Mouse (Mus musculus): Measurements from ENCODE around the gene Metap2. TPM values are rescaled to one million over a fixed set of nuclear protein-coding genes. Genes with fewer than 3 reads are reported as not detected.

Gene Metap2
- polyA plus RNA-seq, 1 experiment, result 113 TPM

- Histone ChIP-seq H3K36me3 (ENCODE audit: control insufficient read depth, insufficient read depth, low read length) (no peaks in the 10 kb centered on the region), H3K4me3 (ENCODE audit: control insufficient read depth, low read depth, low read length) (no peak overlapping the region), H3K4me1 (ENCODE audit: control insufficient read depth, insufficient read depth, low read length) (peaks cover 2% of the 10 kb centered on the region; the same call in 1 of the 2 replicates), H3K27me3 (ENCODE audit: control insufficient read depth, insufficient read depth, low read length) (no peaks in the 10 kb centered on the region), H3K27ac (ENCODE audit: control insufficient read depth, insufficient read depth, low read depth, low read length) (no peak overlapping the region)
- TF ChIP-seq CTCF (IDR thresholded peaks at IDR 0.05; ENCODE audit: control insufficient read depth, insufficient read depth, insufficient replicate concordance, low read depth, low read length), result no peak
- TF ChIP-seq POLR2A (IDR thresholded peaks at IDR 0.05; ENCODE audit: control insufficient read depth, low read depth, low read length), result no peak
These were observed 37.1 kb upstream of the Metap2 start for GRCm38 (mm10) chr10:93933980-93934379.

GRCm38 (mm10) chr10:93932861-93933260 is 36.0 kb upstream of the Metap2 start:
- H3K4me3 ChIP-seq (ENCODE audit: control insufficient read depth, low read depth, low read length), result no peak overlapping the region
- no peaks in the 10 kb centered on the region for H3K36me3 ChIP-seq (ENCODE audit: control insufficient read depth, insufficient read depth, low read length)
- H3K27me3 ChIP-seq (ENCODE audit: control insufficient read depth, insufficient read depth, low read length), result no peaks in the 10 kb centered on the region
- H3K4me1 ChIP-seq (ENCODE audit: control insufficient read depth, insufficient read depth, low read length), result peaks cover 2% of the 10 kb centered on the region; the same call in 1 of the 2 replicates
- H3K27ac ChIP-seq (ENCODE audit: control insufficient read depth, insufficient read depth, low read depth, low read length), result no peak overlapping the region
- TF ChIP-seq CTCF (IDR thresholded peaks at IDR 0.05; ENCODE audit: control insufficient read depth, insufficient read depth, insufficient replicate concordance, low read depth, low read length) (no peak), POLR2A (IDR thresholded peaks at IDR 0.05; ENCODE audit: control insufficient read depth, low read depth, low read length) (no peak)

- Histone ChIP-seq H3K36me3 (ENCODE audit: control insufficient read depth, insufficient read depth, low read length) (no peaks in the 10 kb centered on the region), H3K27me3 (ENCODE audit: control insufficient read depth, insufficient read depth, low read length) (no peaks in the 10 kb centered on the region), H3K4me1 (ENCODE audit: control insufficient read depth, insufficient read depth, low read length) (peaks cover 2% of the 10 kb centered on the region; the same call in 1 of the 2 replicates), H3K4me3 (ENCODE audit: control insufficient read depth, low read depth, low read length) (no peak overlapping the region), H3K27ac (ENCODE audit: control insufficient read depth, insufficient read depth, low read depth, low read length) (no peak overlapping the region)
- TF ChIP-seq CTCF (IDR thresholded peaks at IDR 0.05; ENCODE audit: control insufficient read depth, insufficient read depth, insufficient replicate concordance, low read depth, low read length) (no peak), POLR2A (IDR thresholded peaks at IDR 0.05; ENCODE audit: control insufficient read depth, low read depth, low read length) (no peak)
These were observed 35.1 kb upstream of the Metap2 start for GRCm38 (mm10) chr10:93932020-93932419.

- H3K27ac ChIP-seq (ENCODE audit: control insufficient read depth, insufficient read depth, low read depth, low read length), result no peak overlapping the region
- TF ChIP-seq POLR2A (IDR thresholded peaks at IDR 0.05; ENCODE audit: control insufficient read depth, low read depth, low read length), result no peak
- TF ChIP-seq CTCF (IDR thresholded peaks at IDR 0.05; ENCODE audit: control insufficient read depth, insufficient read depth, insufficient replicate concordance, low read depth, low read length), result no peak
- no peaks in the 10 kb centered on the region for H3K36me3 ChIP-seq (ENCODE audit: control insufficient read depth, insufficient read depth, low read length)
- no peak overlapping the region for H3K4me3 ChIP-seq (ENCODE audit: control insufficient read depth, low read depth, low read length)
- H3K27me3 ChIP-seq (ENCODE audit: control insufficient read depth, insufficient read depth, low read length), result no peaks in the 10 kb centered on the region
- H3K4me1 ChIP-seq (ENCODE audit: control insufficient read depth, insufficient read depth, low read length), result peaks cover 2% of the 10 kb centered on the region; the same call in 1 of the 2 replicates
These were observed 34.5 kb upstream of the Metap2 start for GRCm38 (mm10) chr10:93931431-93931830.

GRCm38 (mm10) chr10:93930236-93930824 is 33.4 kb upstream of the Metap2 start:
- H3K4me1 ChIP-seq (ENCODE audit: control insufficient read depth, insufficient read depth, low read length), result peaks cover 2% of the 10 kb centered on the region; the same call in 1 of the 2 replicates
- H3K36me3 ChIP-seq (ENCODE audit: control insufficient read depth, insufficient read depth, low read length), result no peaks in the 10 kb centered on the region
- H3K27me3 ChIP-seq (ENCODE audit: control insufficient read depth, insufficient read depth, low read length), result no peaks in the 10 kb centered on the region
- TF ChIP-seq POLR2A (IDR thresholded peaks at IDR 0.05; ENCODE audit: control insufficient read depth, low read depth, low read length) (no peak), CTCF (IDR thresholded peaks at IDR 0.05; ENCODE audit: control insufficient read depth, insufficient read depth, insufficient replicate concordance, low read depth, low read length) (no peak)
- H3K4me3 ChIP-seq (ENCODE audit: control insufficient read depth, low read depth, low read length), result no peak overlapping the region
- H3K27ac ChIP-seq (ENCODE audit: control insufficient read depth, insufficient read depth, low read depth, low read length), result no peak overlapping the region

GRCm38 (mm10) chr10:93924666-93925065 is 27.8 kb upstream of the Metap2 start:
- Histone ChIP-seq H3K27ac (ENCODE audit: control insufficient read depth, insufficient read depth, low read depth, low read length) (no peak overlapping the region), H3K36me3 (ENCODE audit: control insufficient read depth, insufficient read depth, low read length) (no peaks in the 10 kb centered on the region), H3K4me3 (ENCODE audit: control insufficient read depth, low read depth, low read length) (no peak overlapping the region), H3K27me3 (ENCODE audit: control insufficient read depth, insufficient read depth, low read length) (no peaks in the 10 kb centered on the region), H3K4me1 (ENCODE audit: control insufficient read depth, insufficient read depth, low read length) (no peaks in the 10 kb centered on the region)
- TF ChIP-seq POLR2A (IDR thresholded peaks at IDR 0.05; ENCODE audit: control insufficient read depth, low read depth, low read length) (no peak), CTCF (IDR thresholded peaks at IDR 0.05; ENCODE audit: control insufficient read depth, insufficient read depth, insufficient replicate concordance, low read depth, low read length) (no peak)

GRCm38 (mm10) chr10:93921160-93921559 is 24.3 kb upstream of the Metap2 start:
- no peaks in the 10 kb centered on the region for H3K36me3 ChIP-seq (ENCODE audit: control insufficient read depth, insufficient read depth, low read length)
- H3K27ac ChIP-seq (ENCODE audit: control insufficient read depth, insufficient read depth, low read depth, low read length), result no peak overlapping the region
- peaks cover 4% of the 10 kb centered on the region for H3K4me1 ChIP-seq (ENCODE audit: control insufficient read depth, insufficient read depth, low read length)
- no peak overlapping the region for H3K4me3 ChIP-seq (ENCODE audit: control insufficient read depth, low read depth, low read length)
- TF ChIP-seq POLR2A (IDR thresholded peaks at IDR 0.05; ENCODE audit: control insufficient read depth, low read depth, low read length), result no peak
- no peak for TF ChIP-seq CTCF (IDR thresholded peaks at IDR 0.05; ENCODE audit: control insufficient read depth, insufficient read depth, insufficient replicate concordance, low read depth, low read length)
- no peaks in the 10 kb centered on the region for H3K27me3 ChIP-seq (ENCODE audit: control insufficient read depth, insufficient read depth, low read length)

Data from testis, adult 2 months (tissue).